Mouse (Mus musculus): ENCODE measurements around the gene Kif17. TPM values are rescaled to one million over a fixed set of nuclear protein-coding genes. Genes with fewer than 3 reads are reported as not detected.

The Kif17 gene
- polyA plus RNA-seq, 1 experiment from 2014 or later: 4.0 TPM

DNA sequence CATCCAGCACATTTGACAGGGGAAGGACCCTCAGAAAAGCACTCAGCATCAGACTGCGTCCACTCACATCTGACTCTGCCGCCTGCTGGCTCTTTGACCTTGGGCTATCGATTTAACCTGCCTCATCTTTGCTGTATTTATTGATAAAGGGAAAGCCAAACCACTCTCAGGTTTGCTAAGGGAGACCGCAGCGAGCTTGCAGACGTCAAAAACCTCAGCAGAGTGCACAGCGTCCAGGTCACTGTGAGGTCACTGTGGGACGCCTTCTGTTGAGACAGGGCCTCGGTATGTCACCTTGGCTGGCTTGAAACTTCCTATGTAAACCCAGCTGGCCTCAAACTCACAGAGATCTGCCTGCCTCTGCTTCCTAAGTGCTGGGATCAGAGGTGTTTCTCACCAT lies 87.1 kb downstream of the Kif17 start:
- 78% methylated on average over 9 of the region's 9 CpGs for WGBS

DNA sequence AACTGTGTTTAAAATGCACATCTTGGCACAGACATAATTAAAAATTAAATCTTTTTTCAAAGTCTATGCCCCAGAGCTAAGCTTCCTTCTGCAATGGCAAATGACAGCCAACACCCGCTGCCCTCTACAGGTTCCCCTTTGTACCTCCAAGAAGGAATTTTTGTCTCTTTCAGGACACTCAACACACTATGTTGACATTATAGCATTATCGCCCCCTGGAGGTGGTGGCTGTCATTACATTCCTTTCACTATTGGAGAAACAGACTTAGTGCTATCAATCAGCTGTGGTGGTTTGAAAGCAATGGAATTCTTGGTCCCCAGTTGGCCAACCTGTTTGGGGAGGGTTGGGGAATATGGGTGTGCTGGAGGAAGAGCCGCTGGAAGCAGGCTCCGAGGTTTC lies 89.7 kb downstream of the Kif17 start:
- no peaks in the 10 kb centered on the region for H3K9me3 ChIP-seq (replicated peaks; ENCODE audit: control insufficient read depth, low read length, poor library complexity, severe bottlenecking)
- H3K27ac ChIP-seq (ENCODE audit: low read length): no peak overlapping the region
- ATAC-seq: no peak
- H3K27me3 ChIP-seq (ENCODE audit: control insufficient read depth, insufficient read depth, low read depth, low read length): no peaks in the 10 kb centered on the region
- H3K4me2 ChIP-seq (ENCODE audit: low read length): no peak overlapping the region
- no peaks in the 10 kb centered on the region for H3K36me3 ChIP-seq (ENCODE audit: control insufficient read depth, insufficient read depth, low read length)
- H3K9ac ChIP-seq (ENCODE audit: low read depth, low read length): no peak overlapping the region
- H3K4me3 ChIP-seq (ENCODE audit: low read depth, low read length): no peak overlapping the region
- no peaks in the 10 kb centered on the region for H3K4me1 ChIP-seq (ENCODE audit: control insufficient read depth, insufficient read depth, low read length)
- 31% methylated on average over 4 of the region's 4 CpGs for WGBS

More for the DNA sequence above, 87.1 kb downstream of the Kif17 start:
- Histone ChIP-seq H3K9me3 (replicated peaks; ENCODE audit: control insufficient read depth, low read length, poor library complexity, severe bottlenecking) (no peaks in the 10 kb centered on the region), H3K4me3 (ENCODE audit: low read depth, low read length) (no peak overlapping the region), H3K27ac (ENCODE audit: low read length) (no peak overlapping the region), H3K4me1 (ENCODE audit: control insufficient read depth, insufficient read depth, low read length) (no peaks in the 10 kb centered on the region), H3K4me2 (ENCODE audit: low read length) (no peak overlapping the region), H3K9ac (ENCODE audit: low read depth, low read length) (no peak overlapping the region), H3K27me3 (ENCODE audit: control insufficient read depth, insufficient read depth, low read depth, low read length) (no peaks in the 10 kb centered on the region), H3K36me3 (ENCODE audit: control insufficient read depth, insufficient read depth, low read length) (no peaks in the 10 kb centered on the region)
- no peak for ATAC-seq

DNA sequence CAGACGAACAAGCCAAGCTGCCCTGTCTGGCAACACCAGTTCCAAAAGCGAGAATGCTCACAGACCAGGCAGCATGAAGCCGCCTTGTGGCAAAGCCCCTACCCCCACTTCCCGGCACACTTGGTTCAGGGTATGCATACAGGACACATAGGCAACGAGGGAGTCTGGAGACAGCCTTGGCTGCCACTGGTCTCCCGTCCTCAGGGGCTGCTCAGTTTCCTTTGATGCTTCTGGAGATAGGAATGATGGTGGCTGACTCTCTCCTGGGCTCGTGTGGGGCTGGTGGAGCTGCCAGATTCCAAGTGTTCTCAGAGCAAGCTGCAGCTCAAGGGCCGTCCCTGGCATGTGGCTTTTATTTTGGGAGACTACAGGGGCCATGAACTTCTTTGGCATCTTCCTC lies 91.2 kb downstream of the Kif17 start:
- no peak overlapping the region for H3K4me3 ChIP-seq (ENCODE audit: low read depth, low read length)
- H3K27me3 ChIP-seq (ENCODE audit: control insufficient read depth, insufficient read depth, low read depth, low read length): no peaks in the 10 kb centered on the region
- no peak overlapping the region for H3K27ac ChIP-seq (ENCODE audit: low read length)
- H3K9ac ChIP-seq (ENCODE audit: low read depth, low read length): no peak overlapping the region
- WGBS: 72% methylated on average over 8 of the region's 8 CpGs
- H3K36me3 ChIP-seq (ENCODE audit: control insufficient read depth, insufficient read depth, low read length): no peaks in the 10 kb centered on the region
- no peak overlapping the region for H3K4me2 ChIP-seq (ENCODE audit: low read length)
- no peaks in the 10 kb centered on the region for H3K9me3 ChIP-seq (replicated peaks; ENCODE audit: control insufficient read depth, low read length, poor library complexity, severe bottlenecking)
- ATAC-seq: no peak
- H3K4me1 ChIP-seq (ENCODE audit: control insufficient read depth, insufficient read depth, low read length): no peaks in the 10 kb centered on the region

DNA sequence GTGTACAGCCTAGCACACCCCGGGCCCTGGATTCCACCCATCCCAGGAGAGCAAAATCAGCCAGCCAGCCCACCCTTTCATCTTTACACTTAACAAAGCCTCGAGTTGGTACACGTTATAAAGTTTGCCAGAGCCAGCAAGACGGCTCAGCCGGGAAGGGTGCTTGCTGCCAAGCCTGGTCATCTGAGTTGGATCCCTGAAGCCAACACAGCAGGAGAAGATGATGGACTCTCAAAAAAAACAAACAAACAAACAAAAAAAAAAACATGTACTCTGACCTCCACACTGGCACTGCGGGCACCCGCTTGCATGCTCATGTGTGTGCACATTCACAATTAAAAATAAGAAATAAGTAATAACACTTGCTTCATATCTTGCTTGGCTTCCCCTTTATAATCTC lies 91.8 kb downstream of the Kif17 start:
- WGBS: 74% methylated on average over 7 of the region's 7 CpGs
- Histone ChIP-seq H3K27me3 (ENCODE audit: control insufficient read depth, insufficient read depth, low read depth, low read length) (no peaks in the 10 kb centered on the region), H3K9ac (ENCODE audit: low read depth, low read length) (no peak overlapping the region), H3K4me3 (ENCODE audit: low read depth, low read length) (no peak overlapping the region), H3K36me3 (ENCODE audit: control insufficient read depth, insufficient read depth, low read length) (no peaks in the 10 kb centered on the region), H3K27ac (ENCODE audit: low read length) (no peak overlapping the region), H3K4me1 (ENCODE audit: control insufficient read depth, insufficient read depth, low read length) (no peaks in the 10 kb centered on the region), H3K9me3 (replicated peaks; ENCODE audit: control insufficient read depth, low read length, poor library complexity, severe bottlenecking) (no peaks in the 10 kb centered on the region), H3K4me2 (ENCODE audit: low read length) (no peak overlapping the region)
- no peak for ATAC-seq

DNA sequence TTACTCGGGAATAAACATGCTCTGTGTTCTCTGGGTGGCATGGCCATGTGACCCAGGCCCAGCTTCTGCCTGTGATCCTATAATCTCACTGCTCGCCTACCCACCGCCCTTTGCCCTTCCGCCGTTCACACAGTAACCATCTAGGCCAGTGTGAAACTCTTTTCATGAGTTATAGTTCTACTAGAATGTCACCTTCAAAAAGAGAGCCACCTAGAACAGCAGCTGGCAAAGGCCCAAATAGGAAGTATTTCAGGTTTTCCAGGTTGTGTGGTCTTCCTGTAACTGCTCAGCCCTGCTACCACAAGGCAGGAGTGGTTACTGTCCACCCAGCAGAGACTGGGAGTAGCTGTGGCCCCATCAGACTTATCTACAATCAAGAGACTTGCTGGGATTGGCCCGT lies 92.5 kb downstream of the Kif17 start:
- Histone ChIP-seq H3K27me3 (ENCODE audit: control insufficient read depth, insufficient read depth, low read depth, low read length) (no peaks in the 10 kb centered on the region), H3K9ac (ENCODE audit: low read depth, low read length) (no peak overlapping the region), H3K4me3 (ENCODE audit: low read depth, low read length) (no peak overlapping the region), H3K9me3 (replicated peaks; ENCODE audit: control insufficient read depth, low read length, poor library complexity, severe bottlenecking) (no peaks in the 10 kb centered on the region), H3K4me2 (ENCODE audit: low read length) (no peak overlapping the region), H3K27ac (ENCODE audit: low read length) (no peak overlapping the region), H3K4me1 (ENCODE audit: control insufficient read depth, insufficient read depth, low read length) (no peaks in the 10 kb centered on the region), H3K36me3 (ENCODE audit: control insufficient read depth, insufficient read depth, low read length) (no peaks in the 10 kb centered on the region)
- 83% methylated on average over 6 of the region's 6 CpGs for WGBS
- no peak for ATAC-seq

DNA sequence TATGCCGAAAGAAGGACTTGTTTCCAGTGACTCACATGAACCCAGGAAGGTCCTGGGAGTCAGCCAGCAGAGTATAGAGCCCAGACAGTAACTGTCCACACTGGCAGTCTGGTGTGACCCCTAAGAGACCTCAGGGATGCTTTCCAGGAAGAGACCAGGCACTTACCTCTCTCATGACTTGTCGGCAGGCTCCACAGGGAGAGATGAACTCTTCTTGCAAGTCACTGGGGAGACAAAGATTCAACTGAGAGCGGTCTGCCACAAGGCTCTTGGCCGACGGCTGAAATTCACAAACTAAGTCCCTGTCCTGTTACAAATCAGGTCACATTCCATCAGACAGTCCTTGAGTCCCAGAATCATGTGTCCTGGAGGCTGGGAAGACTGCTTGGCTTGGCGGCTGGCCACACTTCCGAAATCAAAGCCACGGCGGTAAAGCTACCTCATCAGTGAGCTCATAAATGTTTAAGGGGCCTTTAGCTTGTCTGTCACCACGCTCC lies 93.2 kb downstream of the Kif17 start:
- no peak overlapping the region for H3K27ac ChIP-seq (ENCODE audit: low read length)
- H3K9ac ChIP-seq (ENCODE audit: low read depth, low read length): no peak overlapping the region
- H3K9me3 ChIP-seq (replicated peaks; ENCODE audit: control insufficient read depth, low read length, poor library complexity, severe bottlenecking): no peaks in the 10 kb centered on the region
- WGBS: 66% methylated on average over 10 of the region's 10 CpGs
- no peaks in the 10 kb centered on the region for H3K36me3 ChIP-seq (ENCODE audit: control insufficient read depth, insufficient read depth, low read length)
- no peaks in the 10 kb centered on the region for H3K27me3 ChIP-seq (ENCODE audit: control insufficient read depth, insufficient read depth, low read depth, low read length)
- H3K4me2 ChIP-seq (ENCODE audit: low read length): no peak overlapping the region
- no peak for ATAC-seq
- H3K4me1 ChIP-seq (ENCODE audit: control insufficient read depth, insufficient read depth, low read length): no peaks in the 10 kb centered on the region
- H3K4me3 ChIP-seq (ENCODE audit: low read depth, low read length): no peak overlapping the region

DNA sequence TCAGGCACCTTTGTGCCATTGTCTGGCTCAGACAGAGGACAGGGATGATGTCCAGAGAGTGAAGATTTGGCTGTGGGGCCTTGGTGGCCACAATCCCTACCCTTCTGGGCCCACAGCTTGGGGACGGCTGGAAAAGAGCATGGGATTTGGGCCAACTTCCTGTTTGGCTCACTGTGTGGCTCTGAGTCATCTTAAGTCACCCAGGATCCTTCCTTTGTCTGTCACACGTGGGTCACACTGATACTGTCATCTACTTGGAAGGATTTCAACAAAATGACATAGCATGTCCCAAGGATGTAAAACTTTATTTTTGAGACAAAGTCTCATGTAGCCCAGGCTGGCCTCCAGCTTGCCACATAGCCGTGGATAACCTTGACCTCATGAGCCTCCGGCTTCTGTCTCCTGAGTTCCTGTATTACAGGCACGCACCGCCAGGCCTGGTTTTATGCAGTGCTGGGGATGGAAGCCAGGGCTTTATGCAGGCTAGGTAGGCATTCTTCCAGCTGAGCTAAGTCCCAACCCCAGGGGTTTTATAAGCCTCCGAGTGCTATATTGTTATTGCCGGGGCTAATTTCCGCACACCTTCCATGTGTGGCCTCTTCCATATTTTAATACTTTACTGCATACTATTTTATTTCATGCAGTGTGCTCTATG lies 94.8 kb downstream of the Kif17 start:
- no peak overlapping the region for H3K4me2 ChIP-seq (ENCODE audit: low read length)
- no peaks in the 10 kb centered on the region for H3K9me3 ChIP-seq (replicated peaks; ENCODE audit: control insufficient read depth, low read length, poor library complexity, severe bottlenecking)
- H3K9ac ChIP-seq (ENCODE audit: low read depth, low read length): no peak overlapping the region
- no peak overlapping the region for H3K27ac ChIP-seq (ENCODE audit: low read length)
- H3K4me3 ChIP-seq (ENCODE audit: low read depth, low read length): no peak overlapping the region
- H3K27me3 ChIP-seq (ENCODE audit: control insufficient read depth, insufficient read depth, low read depth, low read length): no peaks in the 10 kb centered on the region
- WGBS: 70% methylated on average over 9 of the region's 9 CpGs
- H3K4me1 ChIP-seq (ENCODE audit: control insufficient read depth, insufficient read depth, low read length): no peaks in the 10 kb centered on the region
- ATAC-seq: no peak
- no peaks in the 10 kb centered on the region for H3K36me3 ChIP-seq (ENCODE audit: control insufficient read depth, insufficient read depth, low read length)

DNA sequence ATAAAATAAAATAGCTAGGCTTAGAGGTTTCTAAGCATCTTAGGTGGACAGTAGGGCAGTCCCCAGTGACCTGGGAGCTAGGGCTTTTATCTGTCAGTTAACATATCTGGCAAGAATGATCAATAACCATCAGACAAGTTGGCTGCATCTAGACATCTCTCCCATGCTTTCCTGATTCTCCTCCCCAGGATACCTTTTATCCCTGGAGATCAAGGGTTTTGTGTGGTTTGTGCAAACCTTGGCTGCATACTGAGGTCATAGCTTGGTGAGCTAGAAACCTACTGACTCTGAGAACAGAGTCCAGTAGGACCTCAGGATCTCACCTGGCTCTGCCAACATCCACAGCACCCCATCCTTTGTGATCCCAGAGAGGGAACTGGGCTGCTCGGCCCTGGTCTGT lies 97.0 kb downstream of the Kif17 start:
- 54% methylated on average over 1 of the region's 1 CpGs for WGBS
- Histone ChIP-seq H3K4me2 (ENCODE audit: low read length) (no peak overlapping the region), H3K4me3 (ENCODE audit: low read depth, low read length) (no peak overlapping the region), H3K27me3 (ENCODE audit: control insufficient read depth, insufficient read depth, low read depth, low read length) (no peaks in the 10 kb centered on the region), H3K9me3 (replicated peaks; ENCODE audit: control insufficient read depth, low read length, poor library complexity, severe bottlenecking) (no peaks in the 10 kb centered on the region), H3K27ac (ENCODE audit: low read length) (no peak overlapping the region), H3K36me3 (ENCODE audit: control insufficient read depth, insufficient read depth, low read length) (no peaks in the 10 kb centered on the region), H3K4me1 (ENCODE audit: control insufficient read depth, insufficient read depth, low read length) (no peaks in the 10 kb centered on the region), H3K9ac (ENCODE audit: low read depth, low read length) (no peak overlapping the region)
- no peak for ATAC-seq

DNA sequence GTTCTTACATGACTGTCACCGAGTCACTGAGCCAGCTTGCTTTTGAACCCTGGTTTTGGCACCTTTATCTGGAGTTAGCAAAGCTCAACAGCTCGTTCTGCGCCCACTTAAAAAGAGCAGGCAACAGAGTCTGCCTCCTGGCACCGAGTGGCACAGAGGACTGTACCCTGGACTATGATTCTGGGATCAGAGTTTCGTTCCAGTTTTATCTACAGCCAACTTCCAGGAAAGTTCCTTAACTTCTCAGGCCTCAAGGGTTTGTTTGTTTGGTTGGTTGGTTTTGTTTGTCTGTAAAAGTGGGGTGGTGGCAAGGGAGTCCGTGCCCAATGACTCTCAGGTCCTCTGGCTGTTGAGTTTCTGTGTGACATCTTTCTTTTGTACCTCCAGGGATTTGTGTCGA lies 98.5 kb downstream of the Kif17 start:
- Histone ChIP-seq H3K4me3 (ENCODE audit: low read depth, low read length) (no peak overlapping the region), H3K9ac (ENCODE audit: low read depth, low read length) (no peak overlapping the region), H3K27ac (ENCODE audit: low read length) (no peak overlapping the region), H3K36me3 (ENCODE audit: control insufficient read depth, insufficient read depth, low read length) (no peaks in the 10 kb centered on the region), H3K9me3 (replicated peaks; ENCODE audit: control insufficient read depth, low read length, poor library complexity, severe bottlenecking) (no peaks in the 10 kb centered on the region), H3K4me1 (ENCODE audit: control insufficient read depth, insufficient read depth, low read length) (no peaks in the 10 kb centered on the region), H3K4me2 (ENCODE audit: low read length) (no peak overlapping the region), H3K27me3 (ENCODE audit: control insufficient read depth, insufficient read depth, low read depth, low read length) (no peaks in the 10 kb centered on the region)
- no peak for ATAC-seq
- 77% methylated on average over 7 of the region's 7 CpGs for WGBS

All from midbrain, embryonic 16.5 days (tissue).